ENCODE assay signal across 8 mouse cellular contexts in the genomic region with DNA sequence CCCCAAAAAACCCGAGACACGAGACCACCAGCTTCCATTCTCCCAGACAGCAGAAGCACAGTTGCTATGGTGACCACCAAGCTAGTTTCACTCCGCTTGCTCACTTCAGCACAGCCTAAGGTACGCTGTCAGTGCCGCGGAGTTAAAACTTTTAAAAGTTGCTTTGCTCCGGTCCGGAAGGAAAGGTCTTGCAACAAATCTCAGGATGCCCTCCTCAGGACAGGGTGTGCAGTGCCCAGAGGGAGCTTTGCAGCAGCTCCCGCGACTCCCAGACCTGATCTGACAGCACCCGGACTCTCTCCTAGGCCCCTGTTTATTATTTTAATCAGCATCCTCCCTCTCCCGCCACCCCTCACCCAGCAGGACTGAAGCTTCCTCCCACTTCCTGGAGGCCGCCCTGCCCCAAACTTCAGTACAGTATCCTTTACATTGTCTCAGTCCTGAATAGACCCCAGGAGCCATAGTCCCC.
DNase-seq lines count a peak whose midpoint lies in the region; ATAC-seq and TF ChIP-seq lines count a peak whose summit lies in the region.

No protein-coding gene starts in this region.

- in situ Hi-C loops in ES-E14 (cut with MboI; ENCODE audit: low sequenced_read_pairs in 2 of 2, unreplicated experiment in 2 of 2) = no loop called here

- peak overlapping the region; percentile 79; the same call in 1 of the 2 replicates for H3K9ac ChIP-seq in ES-E14 (ENCODE audit: insufficient read depth, low read depth, low read length, poor library complexity, severe bottlenecking)
- H3K9ac ChIP-seq in forebrain, postnatal 0 days = no peak overlapping the region
- H3K9ac ChIP-seq in intestine, embryonic 14.5 days (ENCODE audit: low read length) = peak overlapping the region; percentile 0; the same call in 1 of the 2 replicates
- peak overlapping the region; percentile 39 for H3K9ac ChIP-seq in liver, embryonic 13.5 days
- no peak overlapping the region for H3K9ac ChIP-seq in midbrain, postnatal 0 days (replicated peaks; ENCODE audit: low read length, poor library complexity, severe bottlenecking)

- H3K4me3 ChIP-seq in ES-E14 (ENCODE audit: insufficient read depth in 1 of 2, low read depth in 1 of 2, low read length in 2 of 2, poor library complexity in 1 of 2, severe bottlenecking in 1 of 2) = peak overlapping the region; percentile 62 to 71
- peak overlapping the region; percentile 2 for H3K4me3 ChIP-seq in forebrain, postnatal 0 days (ENCODE audit: low read depth, low read length)
- peak overlapping the region; percentile 34 for H3K4me3 ChIP-seq in intestine, embryonic 14.5 days (ENCODE audit: low read depth, low read length)
- peak overlapping the region; percentile 41 for H3K4me3 ChIP-seq in liver, embryonic 13.5 days (replicated peaks)
- H3K4me3 ChIP-seq in midbrain, postnatal 0 days (ENCODE audit: low read depth, low read length) = peak overlapping the region; percentile 25; the same call in 1 of the 2 replicates

- peak overlapping the region; percentile 51 for H3K4me2 ChIP-seq in forebrain, postnatal 0 days (ENCODE audit: low read depth)
- peak overlapping the region; percentile 56 for H3K4me2 ChIP-seq in intestine, embryonic 14.5 days (ENCODE audit: low read length)
- peak overlapping the region; percentile 62 for H3K4me2 ChIP-seq in liver, embryonic 13.5 days
- peak overlapping the region; percentile 51 for H3K4me2 ChIP-seq in midbrain, postnatal 0 days (ENCODE audit: low read depth, low read length, poor library complexity, severe bottlenecking)

- no peak for DNase-seq in ES-E14 (ENCODE audit: low read depth, low spot score)
- DNase-seq in adrenal gland, postnatal 25 days = peak; percentile 22
- peak; percentile 74 for DNase-seq in forebrain, postnatal 0 days
- peak; percentile 71 for DNase-seq in intestine, embryonic 14.5 days (ENCODE audit: low spot score)
- DNase-seq in liver, embryonic 13.5 days = no peak
- DNase-seq in midbrain, postnatal 0 days (ENCODE audit: low spot score) = peak; percentile 75
- DNase-seq in thymus, postnatal 25 days = peak; percentile 5
- DNase-seq in urinary bladder, adult 2 months (ENCODE audit: low spot score) = no peak

- under 1% methylated on average over 13 of the region's 13 CpGs for WGBS in forebrain, postnatal 0 days
- WGBS in intestine, embryonic 14.5 days = 2% methylated on average over 13 of the region's 13 CpGs
- 3% methylated on average over 13 of the region's 13 CpGs for WGBS in liver, embryonic 13.5 days (ENCODE audit: insufficient replicate concordance)
- WGBS in midbrain, postnatal 0 days = 1% methylated on average over 13 of the region's 13 CpGs

- peak; percentile 96 for ATAC-seq in forebrain, postnatal 0 days
- ATAC-seq in intestine, embryonic 14.5 days (replicated peaks; ENCODE audit: low FRiP score, low TSS enrichment, low read depth) = peak; percentile 73
- peak; percentile 65 for ATAC-seq in liver, embryonic 13.5 days (ENCODE audit: low read depth)
- peak; percentile 83 for ATAC-seq in midbrain, postnatal 0 days (ENCODE audit: low FRiP score)

- H3K9me3 ChIP-seq in ES-E14 (ENCODE audit: control insufficient read depth, insufficient read depth, low read depth, low read length) = no peaks in the 10 kb centered on the region
- no peaks in the 10 kb centered on the region for H3K9me3 ChIP-seq in forebrain, postnatal 0 days (ENCODE audit: low read length)
- H3K9me3 ChIP-seq in intestine, embryonic 14.5 days (ENCODE audit: control insufficient read depth, low read length) = no peaks in the 10 kb centered on the region
- no peaks in the 10 kb centered on the region for H3K9me3 ChIP-seq in liver, embryonic 13.5 days (replicated peaks)
- no peaks in the 10 kb centered on the region for H3K9me3 ChIP-seq in midbrain, postnatal 0 days (ENCODE audit: low read length)

- peak overlapping the region; percentile 69; the same call in 1 of the 2 replicates for H3K27ac ChIP-seq in ES-E14 (ENCODE audit: insufficient read depth, low read depth, low read length, poor library complexity, severe bottlenecking)
- no peak overlapping the region for H3K27ac ChIP-seq in forebrain, postnatal 0 days (ENCODE audit: low read depth, low read length)
- no peak overlapping the region for H3K27ac ChIP-seq in intestine, embryonic 14.5 days (ENCODE audit: low read depth)
- no peak overlapping the region for H3K27ac ChIP-seq in liver, embryonic 13.5 days
- H3K27ac ChIP-seq in midbrain, postnatal 0 days (ENCODE audit: low read depth, low read length) = no peak overlapping the region

- peaks cover 15% of the 10 kb centered on the region in 2 experiments for H3K4me1 ChIP-seq in ES-E14 (ENCODE audit: control insufficient read depth in 2 of 2, insufficient read depth in 2 of 2, low read length in 2 of 2, poor library complexity in 1 of 2)
- H3K4me1 ChIP-seq in forebrain, postnatal 0 days (ENCODE audit: insufficient read depth) = no peaks in the 10 kb centered on the region
- H3K4me1 ChIP-seq in intestine, embryonic 14.5 days (replicated peaks; ENCODE audit: control insufficient read depth, insufficient read depth, low read length) = peaks cover 7% of the 10 kb centered on the region; the same call in 1 of the 2 replicates
- H3K4me1 ChIP-seq in liver, embryonic 13.5 days (replicated peaks) = peaks cover 8% of the 10 kb centered on the region; the same call in 1 of the 2 replicates
- peaks cover 7% of the 10 kb centered on the region for H3K4me1 ChIP-seq in midbrain, postnatal 0 days (ENCODE audit: insufficient read depth, low read length)

- 0 out of 2 replicates have a peak, but pooled peaks cover 6% of the 10 kb centered on the region for H3K27me3 ChIP-seq in forebrain, postnatal 0 days (ENCODE audit: insufficient read depth, low read length)
- H3K27me3 ChIP-seq in intestine, embryonic 14.5 days (replicated peaks; ENCODE audit: control insufficient read depth, insufficient read depth, low read length) = no peaks in the 10 kb centered on the region
- H3K27me3 ChIP-seq in liver, embryonic 13.5 days = no peaks in the 10 kb centered on the region
- no peaks in the 10 kb centered on the region for H3K27me3 ChIP-seq in midbrain, postnatal 0 days (ENCODE audit: insufficient read depth, low read length)

- TF ChIP-seq CTCF in forebrain, postnatal 0 days (IDR thresholded peaks at IDR 0.05; ENCODE audit: low read depth) = peak; percentile 16; the same call in 1 of the 2 replicates
- TF ChIP-seq CTCF in midbrain, postnatal 0 days (IDR thresholded peaks at IDR 0.05) = peak; percentile 28; the same call in 1 of the 2 replicates

- no peaks in the 10 kb centered on the region for H3K36me3 ChIP-seq in ES-E14 (ENCODE audit: control insufficient read depth, insufficient read depth, low read length, poor library complexity, severe bottlenecking)
- H3K36me3 ChIP-seq in forebrain, postnatal 0 days (ENCODE audit: insufficient read depth) = no peaks in the 10 kb centered on the region
- no peaks in the 10 kb centered on the region for H3K36me3 ChIP-seq in intestine, embryonic 14.5 days (ENCODE audit: control insufficient read depth, insufficient read depth, low read length)
- no peaks in the 10 kb centered on the region for H3K36me3 ChIP-seq in liver, embryonic 13.5 days
- no peaks in the 10 kb centered on the region for H3K36me3 ChIP-seq in midbrain, postnatal 0 days (ENCODE audit: insufficient read depth, low read length)

TF ChIP-seq in ES-E14, 5 proteins besides CTCF, POLR2A, EP300 and RAD21:
- no peak for TF ChIP-seq HCFC1 (IDR thresholded peaks at IDR 0.05; ENCODE audit: borderline replicate concordance, insufficient read depth, low read length)
- TF ChIP-seq MAFK (IDR thresholded peaks at IDR 0.05; ENCODE audit: insufficient read depth, low read depth, low read length) = no peak

Comparison
In these comparisons a context has a peak if more than half of its experiments do, and no peak if none do; other contexts are left out.
1. DNase-seq: peak in adrenal gland, postnatal 25 days (single experiment), forebrain, postnatal 0 days (single experiment), intestine, embryonic 14.5 days (single experiment), midbrain, postnatal 0 days (single experiment) and thymus, postnatal 25 days (single experiment); none in ES-E14 (single experiment), liver, embryonic 13.5 days (single experiment) and urinary bladder, adult 2 months (single experiment).
2. H3K4me3 ChIP-seq: peak in every context shown above with its lines; median percentile 66 in ES-E14; 41 in liver, embryonic 13.5 days; 34 in intestine, embryonic 14.5 days; 25 in midbrain, postnatal 0 days; 2 in forebrain, postnatal 0 days.
3. H3K9ac ChIP-seq: peak in ES-E14 (single experiment), intestine, embryonic 14.5 days (single experiment) and liver, embryonic 13.5 days (single experiment); none in forebrain, postnatal 0 days (single experiment) and midbrain, postnatal 0 days (single experiment).
4. Peak in every context shown above with its lines, with median percentiles within 50 percentile points of each other: ATAC-seq and H3K4me2 ChIP-seq.